Mouse (Mus musculus) telencephalon, adult 2 months (tissue): ENCODE measurements at regions not wholly inside any gene's neighbourhood (a gene's known extent, or its start where the extent isn't known, plus 50 kb on each side); places are given as distances from the start of the nearest gene placed in this dataset.

Experiments
- DNase-seq: peaks from one replicate; pipeline ENCODE4 v3.0.0-alpha.2; 2011; ENCODE audit warnings: low read depth, low spot score

GRCm38 (mm10) chr8:53338006-53338405 is 173.5 kb upstream of the Aga start:
- no peak for DNase-seq

GRCm38 (mm10) chr8:53368640-53369039 is 142.9 kb upstream of the Aga start:
- no peak for DNase-seq

GRCm38 (mm10) chr8:53373401-53373800 is 138.1 kb upstream of the Aga start:
- DNase-seq, result no peak

GRCm38 (mm10) chr8:53412101-53412500 is 99.4 kb upstream of the Aga start:
- DNase-seq, result peak; percentile 6

- no peak for DNase-seq
Measured at GRCm38 (mm10) chr8:53434184-53434583, 77.3 kb upstream of the Aga start.

- DNase-seq, result no peak
Measured at GRCm38 (mm10) chr8:53435721-53436120, 75.8 kb upstream of the Aga start.

GRCm38 (mm10) chr8:53446748-53447355 is 64.7 kb upstream of the Aga start:
- no peak for DNase-seq
